Mouse (Mus musculus) intestine, embryonic 14.5 days (tissue): ENCODE results near the gene Drd4. TPM values are rescaled to one million over a fixed set of nuclear protein-coding genes. Genes with fewer than 3 reads are reported as not detected.
A peak's percentile ranks its signal among the peaks of the same experiment; 100 is the strongest.

Experiments
- ATAC-seq: fragments of 200-750 bp; cut with Nextera tagmentation; replicated peaks from 2 replicates; pipeline ENCODE4 v1.8.0; 2017; ENCODE audit warnings: low read depth, moderate number of reproducible peaks, moderate TSS enrichment, moderate library complexity; ENCODE audit not compliant: low FRiP score, low TSS enrichment
- DNase-seq: peaks from one replicate; pipeline ENCODE4 v3.0.0-alpha.2; 2018; ENCODE audit warnings: low spot score
- H3K27ac ChIP-seq: fragments of 300-500 bp; sonication (generic); 2 replicates; pipeline ENCODE4 v1.5.1; 2014; ENCODE audit warnings: low read depth, mild to moderate bottlenecking, control low read depth
- H3K27me3 ChIP-seq: fragments of 300-500 bp; sonication (generic); replicated peaks from 2 replicates; pipeline ENCODE4 v1.6.1; 2014; ENCODE audit warnings: low read length, control low read depth; ENCODE audit not compliant: control insufficient read depth, insufficient read depth
- H3K36me3 ChIP-seq: fragments of 300-500 bp; sonication (generic); 2 replicates; pipeline ENCODE4 v1.6.1; 2014; ENCODE audit warnings: low read length, control low read depth; ENCODE audit not compliant: control insufficient read depth, insufficient read depth
- H3K4me1 ChIP-seq: fragments of 300-500 bp; sonication (generic); replicated peaks from 2 replicates; pipeline ENCODE4 v1.6.1; 2014; ENCODE audit warnings: low read length, control low read depth, mixed read lengths; ENCODE audit not compliant: control insufficient read depth, insufficient read depth
- H3K4me2 ChIP-seq: fragments of 300-500 bp; sonication (generic); 2 replicates; pipeline ENCODE4 v1.6.1; 2014; ENCODE audit warnings: low read length
- H3K4me3 ChIP-seq: fragments of 300-500 bp; sonication (generic); 2 replicates; pipeline ENCODE4 v1.5.1; 2014; ENCODE audit warnings: low read depth, low read length, control low read depth, mixed read lengths
- H3K9ac ChIP-seq: fragments of 300-500 bp; sonication (generic); 2 replicates; pipeline ENCODE4 v1.6.1; 2014; ENCODE audit warnings: mild to moderate bottlenecking, low read length
- H3K9me3 ChIP-seq: fragments of 300-500 bp; sonication (generic); 2 replicates; pipeline ENCODE4 v1.6.1; 2016; ENCODE audit warnings: low read length, control low read depth; ENCODE audit not compliant: control insufficient read depth
- WGBS: fragments of 180-500 bp; shearing (Covaris S2); extraction: QIAGEN DNeasy Blood & Tissue Kit; methylation state at CpG from one replicate; pipeline ENCODE4 v1.1.7; 2014; 5-methylcytosine and 5-hydroxymethylcytosine counted together
- polyA plus RNA-seq: library from polyadenylated mRNA; unstranded; fragments of >200 nt; fragmentation: Nextera tagmentation; extraction: Ambion mirVana; gene quantifications from 2 replicates; pipeline ENCODE4 v1.2.1, GENCODE M21; 2014

The Drd4 gene
- polyA plus RNA-seq, 1 experiment from 2014 or later = 0.93 TPM

DNA sequence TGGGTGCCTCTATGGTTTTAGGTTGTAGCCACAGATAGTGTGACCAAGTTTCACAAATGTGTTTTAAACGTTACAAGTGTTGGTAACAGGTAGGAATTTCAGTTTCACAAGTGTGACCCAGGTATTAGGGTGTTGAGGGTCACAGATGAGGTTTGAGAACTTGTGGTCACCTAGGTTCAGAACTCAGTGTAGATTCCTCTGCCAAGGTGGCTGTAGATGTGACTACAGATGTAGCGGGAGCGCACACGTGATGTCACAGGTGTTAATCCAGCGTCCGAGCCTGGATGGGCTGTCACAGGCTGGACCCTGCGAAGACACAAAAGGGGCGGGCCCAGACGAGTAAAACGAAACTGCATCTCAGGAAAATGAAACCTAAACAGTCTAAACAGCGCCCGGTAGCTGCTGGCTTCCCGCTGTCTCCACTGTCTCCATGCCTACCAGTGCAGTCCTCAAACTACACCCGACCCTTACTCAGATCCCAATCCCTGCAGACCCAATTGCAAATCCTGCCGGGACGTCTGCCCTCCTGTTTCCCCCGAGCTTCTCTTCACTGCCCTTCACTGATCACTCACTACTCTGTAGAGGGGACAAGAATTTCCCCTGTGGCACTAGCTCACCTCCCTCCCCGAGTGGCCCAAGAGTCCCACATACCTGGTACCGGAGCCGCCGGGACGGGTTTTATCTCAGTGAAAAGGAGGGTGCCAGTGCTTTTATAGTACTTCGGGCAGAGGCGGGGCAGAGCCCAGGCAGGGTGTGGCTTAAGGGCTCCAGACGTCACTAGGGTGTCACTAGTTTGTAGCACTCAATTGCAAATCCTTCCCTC is 25.9 kb upstream of the Drd4 start, which contains the start of gene Irf7:
TSS of gene Irf7 (minus strand) at position 743 of the 823 bp plus-strand sequence.
- H3K4me3 ChIP-seq = peak within 1 kb of the TSS; percentile 48
- H3K36me3 ChIP-seq = peaks cover 36% of the 10 kb centered on the region
- DNase-seq (peak; percentile 78), ATAC-seq (peak; percentile 57; the same call in 1 of the 2 replicates)
- H3K4me2 ChIP-seq = peak within 1 kb of the TSS; percentile 87
- WGBS = 11% methylated on average over 25 of the region's 25 CpGs
- peak within 1 kb of the TSS; percentile 52 for H3K9ac ChIP-seq
- no peaks in the 10 kb centered on the region for H3K9me3 ChIP-seq
- no peaks in the 10 kb centered on the region for H3K27me3 ChIP-seq
- H3K27ac ChIP-seq = no peak within 1 kb of the TSS
- H3K4me1 ChIP-seq = peaks cover 9% of the 10 kb centered on the region; the same call in 1 of the 2 replicates

- no peak overlapping the region for H3K4me3 ChIP-seq
- 76% methylated on average over 24 of the region's 24 CpGs for WGBS
- H3K27ac ChIP-seq = no peak overlapping the region
- DNase-seq (no peak), ATAC-seq (no peak)
- peaks cover 9% of the 10 kb centered on the region; the same call in 1 of the 2 replicates for H3K4me1 ChIP-seq
- peaks cover 9% of the 10 kb centered on the region for H3K36me3 ChIP-seq
- H3K27me3 ChIP-seq = no peaks in the 10 kb centered on the region
- no peaks in the 10 kb centered on the region for H3K9me3 ChIP-seq
- no peak overlapping the region for H3K4me2 ChIP-seq
- no peak overlapping the region for H3K9ac ChIP-seq
These were observed 23.1 kb upstream of the Drd4 start for GRCm38 (mm10) chr7:141268466-141269272.

DNA sequence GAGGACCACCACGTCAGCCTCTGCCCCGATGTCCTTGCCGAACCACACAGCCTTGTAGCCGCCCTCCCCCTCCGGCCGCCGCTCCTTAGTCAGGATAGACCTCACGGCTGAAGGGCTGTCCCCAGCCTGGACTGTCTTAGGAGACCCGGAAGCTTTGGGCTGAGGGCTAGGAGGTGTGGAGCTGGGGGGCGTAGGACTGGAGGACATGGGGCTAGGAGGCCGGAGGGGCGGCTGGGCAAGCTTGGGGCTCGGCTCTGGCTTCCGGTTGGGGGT is 22.6 kb upstream of the Drd4 start:
- peaks cover 4% of the 10 kb centered on the region for H3K36me3 ChIP-seq
- H3K27ac ChIP-seq = no peak overlapping the region
- peaks cover 9% of the 10 kb centered on the region; the same call in 1 of the 2 replicates for H3K4me1 ChIP-seq
- H3K4me2 ChIP-seq = no peak overlapping the region
- no peaks in the 10 kb centered on the region for H3K9me3 ChIP-seq
- no peak overlapping the region for H3K4me3 ChIP-seq
- H3K27me3 ChIP-seq = no peaks in the 10 kb centered on the region
- H3K9ac ChIP-seq = no peak overlapping the region
- WGBS = 80% methylated on average over 14 of the region's 14 CpGs
- ATAC-seq (no peak), DNase-seq (no peak)

DNA sequence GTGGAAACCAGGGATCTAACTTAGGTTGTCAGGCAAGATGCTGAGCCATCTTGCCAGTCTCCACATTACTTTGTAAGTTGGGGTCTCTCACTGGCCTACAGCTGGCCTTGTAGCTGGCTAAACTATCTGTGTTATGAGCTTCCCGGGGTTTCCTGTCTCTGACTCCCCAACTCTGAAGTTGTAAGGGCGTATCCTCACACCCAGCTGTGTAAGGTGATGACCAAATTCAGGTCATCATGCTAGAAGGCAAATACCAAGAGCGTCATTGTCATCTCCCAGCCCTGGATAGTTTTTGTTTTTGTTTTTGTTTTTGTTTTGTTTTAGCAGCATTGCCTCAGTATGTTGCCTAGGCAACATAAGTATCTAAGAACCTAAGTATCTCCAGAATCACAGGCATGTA is 21.2 kb upstream of the Drd4 start:
- WGBS = 83% methylated on average over 3 of the region's 3 CpGs
- ATAC-seq (no peak), DNase-seq (no peak)
- no peak overlapping the region for H3K4me3 ChIP-seq
- H3K27ac ChIP-seq = no peak overlapping the region
- 0 out of 2 replicates have a peak, but pooled peaks cover 4% of the 10 kb centered on the region for H3K4me1 ChIP-seq
- H3K9me3 ChIP-seq = no peaks in the 10 kb centered on the region
- no peaks in the 10 kb centered on the region for H3K27me3 ChIP-seq
- no peak overlapping the region for H3K9ac ChIP-seq
- no peak overlapping the region for H3K4me2 ChIP-seq
- H3K36me3 ChIP-seq = no peaks in the 10 kb centered on the region

DNA sequence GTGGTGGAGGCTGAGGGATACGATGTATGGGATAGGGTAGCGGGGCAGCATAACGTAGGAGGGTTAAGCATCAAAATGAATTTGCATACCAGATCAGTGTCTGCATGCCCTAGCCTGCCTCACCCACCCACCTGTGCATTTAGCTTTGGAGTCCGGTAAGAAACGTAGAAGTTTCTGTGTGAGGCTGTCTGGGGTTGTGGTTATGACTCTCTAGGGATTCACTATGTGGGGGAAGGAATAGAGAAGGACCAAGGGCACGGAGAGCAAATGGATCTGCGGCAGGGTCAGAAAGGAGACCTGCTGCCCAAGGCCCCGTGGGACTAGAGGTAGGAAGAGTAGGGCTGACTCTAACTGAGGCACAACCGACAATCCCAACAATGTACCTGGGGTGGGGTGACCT is 16.4 kb upstream of the Drd4 start:
- 79% methylated on average over 9 of the region's 9 CpGs for WGBS
- no peaks in the 10 kb centered on the region for H3K9me3 ChIP-seq
- H3K27ac ChIP-seq = no peak overlapping the region
- no peak overlapping the region for H3K9ac ChIP-seq
- ATAC-seq = no peak
- H3K4me1 ChIP-seq = no peaks in the 10 kb centered on the region
- no peak for DNase-seq
- H3K4me3 ChIP-seq = no peak overlapping the region
- H3K27me3 ChIP-seq = 0 out of 2 replicates have a peak, but pooled peaks cover 3% of the 10 kb centered on the region
- H3K36me3 ChIP-seq = no peaks in the 10 kb centered on the region
- H3K4me2 ChIP-seq = peak overlapping the region; percentile 40; the same call in 1 of the 2 replicates

GRCm38 (mm10) chr7:141276546-141276945 is 15.3 kb upstream of the Drd4 start, which contains the start of gene Cdhr5:
TSS of gene Cdhr5 (minus strand) at chr7:141276786.
- Histone ChIP-seq H3K27me3 (0 out of 2 replicates have a peak, but pooled peaks cover 3% of the 10 kb centered on the region), H3K4me2 (peak within 1 kb of the TSS; percentile 40), H3K27ac (peak within 1 kb of the TSS; percentile 57), H3K9ac (0 out of 2 replicates have a peak within 1 kb of the TSS, but pooled peaks have one; percentile 7), H3K4me1 (no peaks in the 10 kb centered on the region), H3K4me3 (no peak within 1 kb of the TSS), H3K9me3 (no peaks in the 10 kb centered on the region), H3K36me3 (no peaks in the 10 kb centered on the region)
- DNase-seq (no peak), ATAC-seq (peak; percentile 65)
- 31% methylated on average over 11 of the region's 11 CpGs for WGBS

DNA sequence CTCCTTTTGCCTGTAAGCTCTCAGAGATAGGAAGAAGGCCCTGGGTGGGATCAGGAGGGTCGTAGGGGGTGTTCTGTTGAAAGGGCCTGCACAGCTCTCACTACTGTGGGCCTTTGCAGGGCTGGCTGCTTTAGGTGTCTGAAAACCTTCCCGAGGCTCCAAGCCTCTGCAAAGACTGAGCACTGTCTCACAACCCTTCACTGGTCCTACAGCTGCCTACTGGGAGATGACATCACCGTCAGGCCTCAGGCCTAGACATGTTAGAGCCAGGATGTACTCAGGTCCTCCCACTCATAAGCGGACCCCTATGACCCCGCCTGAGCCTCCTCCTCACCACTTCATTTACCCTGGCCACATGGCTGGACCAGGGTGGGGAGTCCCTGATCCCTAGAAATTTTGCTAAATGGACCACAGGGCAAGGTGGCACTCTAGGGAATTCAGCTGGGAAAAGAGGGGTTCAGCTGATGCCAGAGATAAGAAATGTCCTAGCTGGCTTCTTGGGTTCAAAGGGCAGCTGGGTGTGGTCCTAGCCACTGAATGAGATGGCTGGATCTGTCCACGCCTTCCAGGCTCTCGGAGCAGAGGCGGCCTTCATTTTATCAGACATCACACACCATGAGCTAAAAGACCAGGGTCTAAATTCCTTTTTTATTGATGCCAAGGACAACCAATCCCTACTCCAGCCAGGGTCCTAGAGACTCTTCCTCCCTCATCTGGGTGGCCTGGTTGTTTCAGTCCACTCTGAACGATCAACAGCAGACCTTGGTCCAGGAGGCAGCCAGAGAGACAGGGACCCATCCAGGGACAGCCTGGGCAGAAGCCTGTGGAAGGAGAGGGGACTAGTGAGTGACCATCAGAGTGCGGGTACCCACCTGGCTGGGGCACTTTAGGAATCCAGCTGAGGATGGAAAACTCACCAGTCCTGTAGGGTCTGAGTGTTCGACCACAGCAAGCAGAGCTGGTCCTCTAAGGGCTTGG is 13.8 kb upstream of the Drd4 start:
- ATAC-seq (0 out of 2 replicates have a peak, but pooled peaks have one; percentile 7), DNase-seq (peak; percentile 64)
- Histone ChIP-seq H3K27me3 (0 out of 2 replicates have a peak, but pooled peaks cover 3% of the 10 kb centered on the region), H3K9me3 (no peaks in the 10 kb centered on the region), H3K4me2 (peak overlapping the region; percentile 84), H3K4me3 (no peak overlapping the region), H3K4me1 (no peaks in the 10 kb centered on the region), H3K36me3 (no peaks in the 10 kb centered on the region), H3K27ac (peak overlapping the region; percentile 57), H3K9ac (no peak overlapping the region)
- WGBS = 69% methylated on average over 11 of the region's 11 CpGs
